Mouse (Mus musculus) fibroblast of lung, adult 2 months (primary cell): ENCODE measurements around the gene Ano8.

Experiments
- DNase-seq: peaks from one replicate; pipeline ENCODE4 v3.0.0-alpha.2; 2011; ENCODE audit warnings: low read depth

Ano8 gene

GRCm38 (mm10) chr8:71498816-71499690 is 13.3 kb upstream of the Ano8 start:
- DNase-seq = no peak

- DNase-seq = no peak
Measured at GRCm38 (mm10) chr8:71497881-71498501, 12.2 kb upstream of the Ano8 start.

- DNase-seq = no peak
Measured at GRCm38 (mm10) chr8:71497077-71497645, 11.4 kb upstream of the Ano8 start.

- DNase-seq = no peak
Measured at GRCm38 (mm10) chr8:71496481-71496880, 10.7 kb upstream of the Ano8 start.

GRCm38 (mm10) chr8:71495811-71496210 is 10.0 kb upstream of the Ano8 start:
- no peak for DNase-seq

GRCm38 (mm10) chr8:71495039-71495438 is 9.3 kb upstream of the Ano8 start:
- DNase-seq = peak; percentile 67

- peak; percentile 93 for DNase-seq
Measured at GRCm38 (mm10) chr8:71488454-71488853, 2.7 kb upstream of the Ano8 start.

GRCm38 (mm10) chr8:71487691-71488445 is 2.1 kb upstream of the Ano8 start, which contains the start of gene Gtpbp3:
Gene Gtpbp3, plus strand, starts transcription at chr8:71488103.
- no peak for DNase-seq

GRCm38 (mm10) chr8:71486136-71486529 is 370 bp upstream of the Ano8 start:
- DNase-seq = no peak

- no peak for DNase-seq
Measured at GRCm38 (mm10) chr8:71484736-71485135, 1.0 kb downstream of the Ano8 start.

GRCm38 (mm10) chr8:71483932-71484331 is 1.8 kb downstream of the Ano8 start:
- no peak for DNase-seq

GRCm38 (mm10) chr8:71478943-71479342 is 6.8 kb downstream of the Ano8 start:
- DNase-seq = no peak

GRCm38 (mm10) chr8:71477196-71477845 is 8.4 kb downstream of the Ano8 start:
- DNase-seq = no peak

- no peak for DNase-seq
Measured at GRCm38 (mm10) chr8:71476099-71476940, 9.4 kb downstream of the Ano8 start.

GRCm38 (mm10) chr8:71475702-71476075 is 10.1 kb downstream of the Ano8 start:
- DNase-seq = no peak

- no peak for DNase-seq
Measured at GRCm38 (mm10) chr8:71474785-71475701, 10.7 kb downstream of the Ano8 start.

GRCm38 (mm10) chr8:71474344-71474743 is 11.4 kb downstream of the Ano8 start:
- DNase-seq = no peak

GRCm38 (mm10) chr8:71472601-71473386 is 13.0 kb downstream of the Ano8 start:
- no peak for DNase-seq

GRCm38 (mm10) chr8:71471861-71472260 is 13.9 kb downstream of the Ano8 start:
- no peak for DNase-seq
